Mouse (Mus musculus): ENCODE data around the gene Hspb2. TPM values are rescaled to one million over a fixed set of nuclear protein-coding genes. Genes with fewer than 3 reads are reported as not detected.

The Hspb2 gene
- total RNA-seq, 2 experiments from 2014 or later, result 123 to 143 TPM

DNA sequence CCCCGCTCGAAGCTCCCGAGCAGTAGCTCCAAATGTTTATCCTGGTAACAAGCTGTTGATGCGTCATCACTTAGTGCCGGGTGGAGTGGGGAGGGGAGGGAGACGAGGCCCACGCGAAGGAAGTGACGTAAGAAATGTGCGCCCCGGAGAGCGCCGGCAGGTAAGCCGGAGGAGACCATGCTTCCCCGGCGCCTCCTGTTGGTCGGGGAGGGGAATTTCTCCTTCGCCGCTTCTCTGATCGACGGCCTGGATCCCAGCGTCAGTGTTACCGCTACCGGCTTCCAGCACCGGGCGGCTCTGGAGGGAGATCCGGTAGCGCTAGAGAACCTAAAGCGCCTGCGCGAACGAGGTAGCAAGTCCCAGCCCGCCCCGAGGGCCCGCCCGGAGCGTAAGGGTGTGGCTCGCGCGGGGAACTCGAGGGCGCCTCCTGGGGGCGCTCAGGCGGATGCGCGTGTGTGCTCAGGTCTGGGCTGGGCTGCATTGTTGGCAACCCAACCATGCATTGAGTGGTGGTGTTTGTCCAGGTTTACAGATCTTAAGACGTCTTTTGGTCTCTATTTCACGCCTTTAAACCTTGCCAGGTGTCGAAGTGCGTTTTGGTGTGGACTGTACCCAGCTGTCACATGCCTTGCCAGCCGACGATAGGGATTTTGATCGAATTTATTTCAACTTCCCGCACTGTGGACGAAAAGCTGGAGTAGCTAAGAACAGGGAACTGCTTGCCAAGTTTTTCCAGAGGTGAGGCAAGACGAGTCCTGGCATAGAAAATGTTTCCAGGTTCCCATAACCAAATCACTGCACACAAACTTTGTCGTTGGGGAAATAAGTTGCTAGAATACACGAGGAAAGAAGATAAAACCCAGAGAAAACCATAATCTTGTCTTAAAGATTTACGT, 16.2 kb upstream of the Hspb2 start, which contains the start of gene Fdxacb1:
Gene Fdxacb1 (plus strand): TSS at position 130 of the 896 bp plus-strand sequence.
- no peak; the same call in 1 of the 2 replicates for TF ChIP-seq CTCF (IDR thresholded peaks at IDR 0.05)
- Histone ChIP-seq H3K4me3 (peak within 1 kb of the TSS; percentile 77), H3K27ac (peak within 1 kb of the TSS; percentile 98)
- peak; percentile 98 for DNase-seq
- intact Hi-C loops (cut with DNase I), result loop anchor here (2.0 kb wide), 2 partner anchors 16 to 60 kb away; partner anchors contain the start of gene Hspb2

GRCm38 (mm10) chr9:50767531-50768106, 15.5 kb upstream of the Hspb2 start:
- intact Hi-C loops (cut with DNase I), result loop anchor here (2.0 kb wide), 2 partner anchors 15 to 59 kb away; partner anchors contain the start of gene Hspb2

DNA sequence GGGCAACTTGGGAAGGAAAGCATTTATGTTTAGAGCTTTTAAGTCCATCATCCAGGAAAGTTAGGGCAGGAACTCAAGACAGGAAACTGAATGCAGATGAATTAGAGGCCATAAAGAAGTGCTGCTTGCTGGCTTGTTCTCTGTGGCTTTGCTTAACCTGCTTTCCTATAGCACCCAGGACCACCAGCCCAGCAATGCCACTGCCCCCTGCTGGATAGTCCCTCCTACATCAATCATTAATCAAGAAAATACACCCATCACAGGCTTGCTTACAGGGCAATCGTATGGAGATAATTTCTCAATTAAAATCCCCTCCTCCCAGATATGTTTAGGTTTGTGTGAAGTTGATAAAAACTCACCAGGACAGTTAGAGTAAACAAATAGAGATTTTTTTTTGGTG, 11.2 kb upstream of the Hspb2 start:
- H3K27ac ChIP-seq, result no peak overlapping the region
- peak; percentile 48 for DNase-seq
- intact Hi-C loops (cut with DNase I), result no loop called here
- H3K4me3 ChIP-seq, result no peak overlapping the region
- TF ChIP-seq CTCF (IDR thresholded peaks at IDR 0.05), result peak; percentile 62

More at GRCm38 (mm10) chr9:50767531-50768106, 15.5 kb upstream of the Hspb2 start:
- no peak for DNase-seq
- H3K4me3 ChIP-seq, result peak overlapping the region; percentile 77
- no peak for TF ChIP-seq CTCF (IDR thresholded peaks at IDR 0.05)
- H3K27ac ChIP-seq, result peak overlapping the region; percentile 98

DNA sequence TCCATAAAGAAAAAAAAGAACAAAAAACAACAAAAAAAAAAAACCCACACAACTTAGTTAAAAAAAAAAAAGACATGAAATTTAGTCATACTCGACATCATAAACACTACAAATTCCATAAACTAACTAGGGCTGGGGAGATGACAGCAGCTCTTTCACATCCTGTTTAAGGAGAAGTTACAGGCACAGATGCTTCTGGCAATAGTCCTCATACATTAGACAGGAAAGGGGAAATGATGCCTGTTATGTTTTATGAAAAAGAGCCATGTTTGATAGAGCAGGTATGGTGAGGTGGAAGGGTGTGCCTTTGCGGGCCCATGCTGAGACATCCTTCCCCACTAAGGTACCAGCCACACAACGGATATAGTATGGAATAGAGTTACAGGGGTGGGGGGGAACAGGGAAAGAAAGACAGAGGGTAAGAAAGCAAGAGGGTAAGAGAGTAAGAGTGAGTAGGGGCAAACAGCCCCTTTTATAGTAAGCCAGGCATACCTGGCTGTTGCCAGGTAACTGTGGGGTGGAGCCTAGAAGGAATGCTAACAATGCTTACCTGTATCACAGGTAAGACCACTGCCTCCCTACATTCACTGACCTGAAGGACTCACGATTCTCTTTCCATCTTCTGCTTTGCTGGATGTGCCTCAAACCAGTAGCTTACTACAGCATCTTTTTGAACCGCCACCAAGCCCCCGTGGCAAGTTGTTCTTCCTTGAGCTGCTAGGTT, 9.5 kb upstream of the Hspb2 start:
- no peak for DNase-seq
- TF ChIP-seq CTCF (IDR thresholded peaks at IDR 0.05), result no peak
- Histone ChIP-seq H3K27ac (no peak overlapping the region), H3K4me3 (no peak overlapping the region)
- intact Hi-C loops (cut with DNase I), result no loop called here

DNA sequence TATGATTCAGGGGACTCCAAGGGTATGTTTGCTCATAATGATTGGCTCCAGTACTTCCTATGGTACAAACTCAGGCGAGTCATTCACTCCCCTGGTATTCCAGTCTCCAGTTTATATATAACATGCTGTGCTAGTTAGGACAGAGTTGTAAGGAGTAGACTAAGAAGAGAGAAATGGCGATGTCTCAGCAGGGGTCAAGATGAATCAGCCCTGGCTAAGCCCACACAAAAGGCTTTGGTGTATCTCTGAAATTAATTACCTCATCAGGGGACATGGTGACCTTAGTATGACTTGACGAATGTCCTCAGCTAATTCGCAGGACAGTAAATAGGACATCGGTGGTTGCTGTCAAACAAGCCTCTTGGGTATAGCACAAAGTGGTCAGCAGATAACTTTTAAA, 4.6 kb upstream of the Hspb2 start:
- Histone ChIP-seq H3K27ac (no peak overlapping the region; the same call in 1 of the 2 replicates), H3K4me3 (no peak overlapping the region)
- no peak for TF ChIP-seq CTCF (IDR thresholded peaks at IDR 0.05)
- intact Hi-C loops (cut with DNase I), result no loop called here
- DNase-seq, result no peak

- intact Hi-C loops (cut with DNase I), result loop anchor here (2.0 kb wide), 1 partner anchor 15 kb away; the partner anchor contains the start of gene Fdxacb1
- H3K27ac ChIP-seq, result peak overlapping the region; percentile 97
Measured at GRCm38 (mm10) chr9:50753947-50754346, 1.8 kb upstream of the Hspb2 start.

GRCm38 (mm10) chr9:50752784-50753615, 846 bp upstream of the Hspb2 start:
- peak; percentile 97 for DNase-seq
- H3K4me3 ChIP-seq, result peak overlapping the region; percentile 93
- no peak for TF ChIP-seq CTCF (IDR thresholded peaks at IDR 0.05)
- peak overlapping the region; percentile 97 for H3K27ac ChIP-seq
- intact Hi-C loops (cut with DNase I), result loop anchor here (2.0 kb wide), 1 partner anchor 16 kb away; the partner anchor contains the start of gene Fdxacb1

More at GRCm38 (mm10) chr9:50753947-50754346, 1.8 kb upstream of the Hspb2 start:
- no peak for DNase-seq
- peak overlapping the region; percentile 93 for H3K4me3 ChIP-seq
- no peak for TF ChIP-seq CTCF (IDR thresholded peaks at IDR 0.05)

DNA sequence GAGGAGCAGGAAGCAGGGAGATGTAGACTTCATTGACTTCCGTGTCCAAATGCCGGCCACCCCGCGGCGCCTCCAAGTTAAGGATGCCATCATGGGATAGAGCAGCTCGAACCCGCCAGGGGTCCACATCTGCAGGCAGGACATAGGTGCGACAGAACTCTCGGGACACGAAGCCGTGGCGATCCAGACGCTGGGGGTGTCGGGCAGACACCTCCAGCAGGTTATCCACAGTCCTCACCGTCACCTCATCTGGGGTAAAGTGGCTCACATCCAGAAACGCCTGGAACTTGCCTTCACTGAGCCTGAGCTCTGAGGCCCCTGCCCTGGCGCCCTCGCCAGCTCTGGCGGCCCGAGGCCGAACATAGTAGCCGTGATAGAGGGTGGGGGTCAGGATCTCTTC, 831 bp downstream of the Hspb2 start, which contains the start of gene Cryab:
Gene Cryab (plus strand): TSS at position 3 of the 400 bp plus-strand sequence.
- DNase-seq, result peak; percentile 67
- Histone ChIP-seq H3K27ac (peak within 1 kb of the TSS; percentile 97), H3K4me3 (peak within 1 kb of the TSS; percentile 93)
- TF ChIP-seq CTCF (IDR thresholded peaks at IDR 0.05), result no peak
- intact Hi-C loops (cut with DNase I), result no loop called here

DNA sequence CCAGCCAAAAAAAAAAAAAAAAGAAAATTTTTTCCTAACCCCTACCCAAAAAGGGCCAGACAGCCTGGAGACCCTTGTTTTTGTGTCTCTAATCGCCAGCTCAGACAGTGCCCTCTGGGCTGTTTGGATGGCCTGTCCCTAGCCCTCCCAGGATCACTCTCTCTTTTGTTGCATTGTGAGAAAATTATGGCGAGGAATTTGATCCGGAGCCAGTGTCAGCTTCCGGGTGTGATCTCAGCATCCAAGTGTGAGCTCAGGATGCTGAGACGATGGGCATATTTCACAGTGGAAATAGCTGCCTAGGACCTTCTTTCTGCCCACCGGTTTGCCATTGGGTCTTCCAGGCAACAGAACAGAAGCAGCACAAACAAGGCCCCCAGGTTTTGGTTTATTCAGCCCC, 1.4 kb downstream of the Hspb2 start:
- H3K27ac ChIP-seq, result peak overlapping the region; percentile 97
- peak overlapping the region; percentile 93 for H3K4me3 ChIP-seq
- TF ChIP-seq CTCF (IDR thresholded peaks at IDR 0.05), result no peak
- no peak for DNase-seq
- intact Hi-C loops (cut with DNase I), result no loop called here

DNA sequence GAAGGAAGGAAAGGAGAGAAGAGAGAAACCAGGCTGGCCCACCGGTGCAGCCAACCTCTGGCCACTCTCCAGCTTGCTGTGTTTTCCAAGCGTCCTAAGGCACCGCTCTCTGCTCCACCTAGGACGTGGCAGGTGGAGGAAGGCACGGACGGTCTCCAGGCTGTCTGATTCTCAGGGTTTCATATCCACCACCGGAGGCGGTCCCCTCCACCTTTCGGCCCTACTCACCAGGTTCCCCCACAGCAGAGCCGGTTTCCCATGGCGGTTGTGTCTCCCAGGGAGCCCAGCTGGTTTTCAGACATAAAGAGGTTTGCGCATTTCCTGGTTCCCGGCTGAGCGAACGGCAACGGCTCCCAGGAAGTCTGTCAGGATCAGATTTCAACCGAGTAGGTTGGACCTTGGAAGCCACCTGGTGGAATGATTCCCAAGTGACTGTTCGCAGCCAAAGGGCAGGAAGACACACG, 5.9 kb downstream of the Hspb2 start, which contains the start of gene 2310030G06Rik:
Gene 2310030G06Rik (minus strand): TSS at position 323 of the 464 bp plus-strand sequence.
- Histone ChIP-seq H3K27ac (peak within 1 kb of the TSS; percentile 85), H3K4me3 (peak within 1 kb of the TSS; percentile 71)
- peak; percentile 50 for DNase-seq
- TF ChIP-seq CTCF (IDR thresholded peaks at IDR 0.05), result peak; percentile 27; the same call in 1 of the 2 replicates
- intact Hi-C loops (cut with DNase I), result no loop called here

- DNase-seq, result no peak
- TF ChIP-seq CTCF (IDR thresholded peaks at IDR 0.05), result no peak
- intact Hi-C loops (cut with DNase I), result no loop called here
- Histone ChIP-seq H3K27ac (peak overlapping the region; percentile 85), H3K4me3 (peak overlapping the region; percentile 71)
Measured at GRCm38 (mm10) chr9:50745806-50746205, 6.3 kb downstream of the Hspb2 start.

Data from gastrocnemius, adult 2 months (tissue).